Mouse (Mus musculus) myocyte (in vitro differentiated cells): Measurements from ENCODE around the gene Gga1.

ENCODE experiments used
- CEBPB ChIP-seq: IDR thresholded peaks from 2 replicates; pipeline ENCODE4 v1.6.1; 2011; ENCODE audit warnings: mild to moderate bottlenecking, moderate library complexity; ENCODE audit not compliant: poor library complexity, insufficient read depth, severe bottlenecking
- E2F4 ChIP-seq: IDR thresholded peaks from one replicate; pipeline ENCODE4 v1.6.1; 2011; ENCODE audit warnings: mild to moderate bottlenecking, control low read depth, moderate library complexity; ENCODE audit not compliant: insufficient read depth
- MYOD1 ChIP-seq, 3 experiments: IDR thresholded peaks; one replicate each; pipeline ENCODE4 v1.6.1; 2011; ENCODE audit warnings: control low read depth in 2 of 3, low read depth in 2 of 3, mild to moderate bottlenecking in 2 of 3, moderate library complexity in 1 of 3; ENCODE audit not compliant: insufficient read length in 2 of 3, control insufficient read depth in 1 of 3
- MYOG ChIP-seq, 3 experiments: IDR thresholded peaks; one replicate each; pipeline ENCODE4 v1.6.1; 2011; ENCODE audit warnings: control low read depth in 2 of 3, low read depth in 2 of 3, mild to moderate bottlenecking in 2 of 3; ENCODE audit not compliant: insufficient read length in 2 of 3, control insufficient read depth in 1 of 3, insufficient read depth in 1 of 3
- POLR2A ChIP-seq: IDR thresholded peaks from one replicate; pipeline ENCODE4 v1.6.1; 2011; ENCODE audit warnings: low read depth, mild to moderate bottlenecking, control low read depth, moderate library complexity; ENCODE audit not compliant: insufficient read length
- POLR2AphosphoS2 ChIP-seq: IDR thresholded peaks from one replicate; pipeline ENCODE4 v1.6.1; 2011; ENCODE audit warnings: low read depth, control low read depth; ENCODE audit not compliant: insufficient read length
- REST ChIP-seq: IDR thresholded peaks from one replicate; pipeline ENCODE4 v1.6.1; 2011; ENCODE audit warnings: mild to moderate bottlenecking, control low read depth, moderate library complexity; ENCODE audit not compliant: insufficient read depth, insufficient read length
- SRF ChIP-seq: IDR thresholded peaks from one replicate; pipeline ENCODE4 v1.6.1; 2011; ENCODE audit warnings: low read depth; ENCODE audit not compliant: control insufficient read depth, insufficient read length
- TCF12 ChIP-seq: IDR thresholded peaks from one replicate; pipeline ENCODE4 v1.6.1; 2011; ENCODE audit warnings: mild to moderate bottlenecking, control low read depth; ENCODE audit not compliant: poor library complexity, insufficient read depth, severe bottlenecking
- USF1 ChIP-seq: IDR thresholded peaks from one replicate; pipeline ENCODE4 v1.6.1; 2011; ENCODE audit warnings: low read depth, mild to moderate bottlenecking, control low read depth, moderate library complexity

DNA sequence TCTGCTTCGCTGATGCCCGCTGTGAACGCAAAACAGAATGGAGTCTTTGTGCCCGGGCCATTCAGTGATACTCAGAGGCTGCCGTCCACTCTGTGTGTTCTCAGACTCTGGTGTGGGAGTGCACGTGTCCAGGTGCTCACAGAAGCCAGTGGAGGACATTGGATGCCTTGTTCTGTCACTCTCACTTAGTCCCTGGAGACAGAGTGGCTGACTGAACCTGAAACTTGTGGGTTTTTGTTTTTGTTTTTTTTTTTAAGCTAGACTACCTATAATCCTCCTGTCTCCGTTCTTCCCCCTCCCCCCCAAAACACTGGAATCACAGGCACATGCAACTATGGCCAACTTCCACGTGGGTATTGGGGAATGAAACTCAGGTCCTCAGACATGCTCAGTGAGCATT, 30.6 kb upstream of the Gga1 start:
- TF ChIP-seq E2F4 (no peak), POLR2A (no peak), USF1 (no peak), POLR2AphosphoS2 (peak; percentile 6), CEBPB (no peak), MYOG (IDR thresholded peaks at IDR 0.05; ENCODE audit: control insufficient read depth in 1 of 3, insufficient read depth in 1 of 3, insufficient read length in 2 of 3, low read depth in 2 of 3) (no peak), TCF12 (no peak), REST (no peak), MYOD1 (IDR thresholded peaks at IDR 0.05; ENCODE audit: control insufficient read depth in 1 of 3, insufficient read length in 2 of 3, low read depth in 2 of 3) (no peak), SRF (no peak)
